8 mouse cellular contexts compared by ENCODE assay signal in the genomic region with DNA sequence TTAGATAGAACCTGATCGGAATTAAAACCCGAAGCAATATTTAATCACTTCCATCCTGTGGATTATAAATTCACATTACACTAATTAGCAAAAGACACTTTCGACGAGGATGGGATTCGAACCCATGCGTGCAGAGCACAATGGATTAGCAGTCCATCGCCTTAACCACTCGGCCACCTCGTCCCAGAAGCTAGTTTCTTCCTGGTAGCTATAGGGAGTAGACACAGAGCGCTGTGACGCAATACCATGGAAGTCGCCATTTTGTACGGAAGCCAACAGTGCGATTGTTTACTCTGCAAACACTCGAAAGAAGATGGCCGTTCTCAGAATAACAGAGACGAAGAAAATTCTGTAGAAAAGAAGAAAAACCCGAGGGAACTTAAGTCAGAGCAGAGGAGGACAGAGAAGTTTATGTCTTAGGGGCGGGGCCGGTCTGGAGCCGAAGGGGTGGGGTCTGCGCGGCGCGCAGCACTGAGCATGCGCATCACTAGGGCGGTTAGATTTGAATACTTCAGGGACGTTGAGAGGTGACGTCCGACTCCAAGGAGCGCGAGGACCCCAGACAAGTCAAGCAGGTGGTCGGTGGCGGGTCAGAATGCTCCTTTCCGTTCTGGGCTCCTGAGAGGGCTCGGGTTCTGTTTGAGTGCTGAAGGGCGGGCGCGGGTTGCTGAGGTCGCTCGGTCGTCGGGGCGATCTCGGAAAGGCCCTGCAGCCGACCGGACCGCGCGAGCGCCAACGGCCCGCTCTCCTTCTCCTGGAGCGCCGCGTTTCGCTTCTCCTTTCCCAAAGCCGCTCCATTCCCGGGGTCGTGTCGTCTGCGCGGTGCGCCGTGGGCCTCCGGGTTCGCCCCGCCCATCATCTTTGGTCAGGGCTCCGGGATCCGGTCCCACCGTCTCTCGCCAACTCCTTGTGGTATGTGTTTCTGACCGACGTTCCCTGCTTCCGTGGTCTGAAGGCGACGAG. TPM values are rescaled to one million over a fixed set of nuclear protein-coding genes. Genes with fewer than 3 reads are reported as not detected.
DNase-seq lines count a peak whose midpoint lies in the region; ATAC-seq and TF ChIP-seq lines count a peak whose summit lies in the region.

Gene Knl1, plus strand, starts transcription at position 471 of the 963 bp plus-strand sequence.

- TF ChIP-seq CTCF in E14TG2a.4 (conservative IDR thresholded peaks at IDR 0.05; ENCODE audit: low read length) = no peak
- no peak for TF ChIP-seq CTCF in liver, postnatal 0 days (IDR thresholded peaks at IDR 0.05; ENCODE audit: low read depth)

- H3K27me3 ChIP-seq in E14TG2a.4 (ENCODE audit: insufficient read depth, low read length) = no peaks in the 10 kb centered on the region
- H3K27me3 ChIP-seq in forebrain, embryonic 13.5 days = no peaks in the 10 kb centered on the region
- no peaks in the 10 kb centered on the region for H3K27me3 ChIP-seq in liver, postnatal 0 days (ENCODE audit: insufficient read depth, low read length)
- H3K27me3 ChIP-seq in neural tube, embryonic 14.5 days (ENCODE audit: control insufficient read depth, insufficient read depth, low read length) = no peaks in the 10 kb centered on the region

- peaks cover 9% of the 10 kb centered on the region for H3K36me3 ChIP-seq in E14TG2a.4 (ENCODE audit: insufficient read depth, low read length)
- peaks cover 5% of the 10 kb centered on the region; the same call in 1 of the 2 replicates for H3K36me3 ChIP-seq in forebrain, embryonic 13.5 days (ENCODE audit: poor library complexity, severe bottlenecking)
- no peaks in the 10 kb centered on the region for H3K36me3 ChIP-seq in liver, postnatal 0 days (replicated peaks; ENCODE audit: insufficient read depth, low read length)
- no peaks in the 10 kb centered on the region for H3K36me3 ChIP-seq in neural tube, embryonic 14.5 days (ENCODE audit: control insufficient read depth, insufficient read depth, low read length)

- H3K9ac ChIP-seq in forebrain, embryonic 13.5 days = peak within 1 kb of the TSS; percentile 69
- H3K9ac ChIP-seq in liver, postnatal 0 days (replicated peaks) = peak within 1 kb of the TSS; percentile 92
- H3K9ac ChIP-seq in neural tube, embryonic 14.5 days (replicated peaks; ENCODE audit: low read depth, low read length) = peak within 1 kb of the TSS; percentile 47

- intact Hi-C loops in heart, postnatal 10 days (cut with DNase I) = no loop called here

- peak; percentile 63 for TF ChIP-seq EP300 in liver, postnatal 0 days (IDR thresholded peaks at IDR 0.05; ENCODE audit: low read depth)

- ATAC-seq in forebrain, embryonic 13.5 days = peak; percentile 97
- peak; percentile 93 for ATAC-seq in liver, postnatal 0 days
- peak; percentile 96 for ATAC-seq in neural tube, embryonic 14.5 days (ENCODE audit: low read depth)

- H3K4me1 ChIP-seq in E14TG2a.4 (replicated peaks; ENCODE audit: low read depth, low read length) = peaks cover 45% of the 10 kb centered on the region
- peaks cover 20% of the 10 kb centered on the region for H3K4me1 ChIP-seq in forebrain, embryonic 13.5 days
- peaks cover 12% of the 10 kb centered on the region for H3K4me1 ChIP-seq in liver, postnatal 0 days (ENCODE audit: insufficient read depth)
- H3K4me1 ChIP-seq in neural tube, embryonic 14.5 days (ENCODE audit: control insufficient read depth, insufficient read depth, low read length) = no peaks in the 10 kb centered on the region

- peak within 1 kb of the TSS; percentile 77 for H3K27ac ChIP-seq in forebrain, embryonic 13.5 days
- H3K27ac ChIP-seq in liver, postnatal 0 days (ENCODE audit: low read depth) = peak within 1 kb of the TSS; percentile 85
- peak within 1 kb of the TSS; percentile 82 for H3K27ac ChIP-seq in neural tube, embryonic 14.5 days (ENCODE audit: low read depth, low read length)

- peak; percentile 99 for DNase-seq in c-Kit-positive CD71-positive TER-119-positive erythroid progenitor cells, embryonic 14.5 days (ENCODE audit: low spot score)
- peak; percentile 97 to 99 for DNase-seq in heart, postnatal 10 days
- DNase-seq in large intestine, adult 2 months (ENCODE audit: low read depth, low spot score) = peak; percentile 82
- peak; percentile 96 for DNase-seq in liver, postnatal 0 days
- peak; percentile 96 for DNase-seq in testis, postnatal 10 days (ENCODE audit: low spot score)

- under 1% methylated on average over 77 of the region's 77 CpGs for WGBS in forebrain, embryonic 13.5 days
- under 1% methylated on average over 77 of the region's 77 CpGs for WGBS in large intestine, adult 2 months
- WGBS in liver, postnatal 0 days (ENCODE audit: insufficient replicate concordance) = under 1% methylated on average over 77 of the region's 77 CpGs
- under 1% methylated on average over 77 of the region's 77 CpGs for WGBS in neural tube, embryonic 14.5 days

- peak within 1 kb of the TSS; percentile 67 for H3K4me2 ChIP-seq in forebrain, embryonic 13.5 days
- peak within 1 kb of the TSS; percentile 71 for H3K4me2 ChIP-seq in liver, postnatal 0 days (ENCODE audit: low read depth, low read length)
- peak within 1 kb of the TSS; percentile 52 for H3K4me2 ChIP-seq in neural tube, embryonic 14.5 days (ENCODE audit: low read depth, low read length)

- H3K4me3 ChIP-seq in E14TG2a.4 (replicated peaks; ENCODE audit: low read length) = peak within 1 kb of the TSS; percentile 91
- H3K4me3 ChIP-seq in forebrain, embryonic 13.5 days = peak within 1 kb of the TSS; percentile 71
- peak within 1 kb of the TSS; percentile 93 for H3K4me3 ChIP-seq in liver, postnatal 0 days (ENCODE audit: low read depth, low read length)
- peak within 1 kb of the TSS; percentile 69 for H3K4me3 ChIP-seq in neural tube, embryonic 14.5 days (ENCODE audit: low read depth, low read length)

- H3K9me3 ChIP-seq in E14TG2a.4 (ENCODE audit: low read length) = no peaks in the 10 kb centered on the region
- no peaks in the 10 kb centered on the region for H3K9me3 ChIP-seq in forebrain, embryonic 13.5 days (replicated peaks)
- H3K9me3 ChIP-seq in liver, postnatal 0 days (ENCODE audit: low read length) = no peaks in the 10 kb centered on the region
- no peaks in the 10 kb centered on the region for H3K9me3 ChIP-seq in neural tube, embryonic 14.5 days (ENCODE audit: control insufficient read depth, low read length)

RNA-seq across cellular contexts. Expression of gene Knl1, which starts in this region (rescaled TPM):
- polyA plus RNA-seq in forebrain, embryonic 13.5 days (2015; fragmentation: Nextera tagmentation; extraction: Ambion mirVana) = 65.5 and 66.6 TPM in 2 replicates
- total RNA-seq in heart, postnatal 10 days (2021) = 1 to 10 TPM; 6.7 to 9.1 TPM
- polyA plus RNA-seq in large intestine, adult 2 months (2012; rRNA removed) = 0.43 and 1.1 TPM in 2 replicates
- polyA plus RNA-seq in liver, postnatal 0 days (2015; fragmentation: Nextera tagmentation; extraction: Ambion mirVana) = 34.0 and 35.2 TPM in 2 replicates
- polyA plus RNA-seq in neural tube, embryonic 14.5 days (2014; fragmentation: Nextera tagmentation; extraction: Ambion mirVana) = 2.9 and 4.9 TPM in 2 replicates

Comparison
In these comparisons a context has a peak if more than half of its experiments do, and no peak if none do; other contexts are left out.
1. Peak in every context shown above with its lines: DNase-seq, ATAC-seq, H3K4me3 ChIP-seq and H3K27ac ChIP-seq.